Mouse (Mus musculus) embryonic fibroblast, embryonic 13.5 days (primary cell): Measurements from ENCODE around the gene Rnf223.

Experiments used
- CTCF ChIP-seq: IDR thresholded peaks from 2 replicates; pipeline ENCODE4 v1.5.1; 2011; ENCODE audit warnings: mild to moderate bottlenecking, control low read depth, low read length, moderate library complexity, borderline replicate concordance; ENCODE audit not compliant: insufficient read depth
- POLR2A ChIP-seq: IDR thresholded peaks from 2 replicates; pipeline ENCODE4 v1.6.1; 2011; ENCODE audit warnings: low read depth, mild to moderate bottlenecking, control low read depth, low read length, moderate library complexity

DNA sequence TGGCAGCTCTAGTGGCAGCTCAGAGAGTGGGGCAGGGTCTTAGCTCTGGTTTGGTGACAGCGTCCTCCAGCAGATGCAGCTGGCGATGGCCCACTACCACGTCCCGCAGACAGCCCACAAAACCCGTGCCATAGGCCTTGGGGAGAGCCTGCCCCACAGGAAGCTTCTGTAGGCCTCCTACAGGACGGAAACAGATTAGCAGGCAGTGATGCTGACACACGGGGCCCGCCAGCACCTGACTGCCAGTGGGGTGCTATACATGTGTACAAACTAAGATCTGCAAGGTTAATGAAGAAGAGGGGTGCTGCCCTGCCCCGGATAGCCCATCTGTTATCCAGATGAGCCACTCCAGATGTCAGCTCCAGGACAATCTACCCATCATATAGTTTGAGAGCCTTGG lies 36.2 kb downstream of the Rnf223 start:
- TF ChIP-seq POLR2A (no peak), CTCF (no peak)
